Mouse (Mus musculus) heart, postnatal 0 days (tissue): ENCODE data around the gene Mlxip.

Source experiments
- CTCF ChIP-seq: IDR thresholded peaks from 2 replicates; pipeline ENCODE4 v1.5.1; 2016; ENCODE audit warnings: antibody characterized with exemption, control low read depth, low read depth
- EP300 ChIP-seq: IDR thresholded peaks from 2 replicates; pipeline ENCODE4 v1.6.1; 2016; ENCODE audit warnings: antibody characterized with exemption, low read depth

GRCm38 (mm10) chr5:123473817-123474216 lies 79.2 kb downstream of the Mlxip start:
- TF ChIP-seq EP300 (no peak), CTCF (no peak)
